In the genomic region with DNA sequence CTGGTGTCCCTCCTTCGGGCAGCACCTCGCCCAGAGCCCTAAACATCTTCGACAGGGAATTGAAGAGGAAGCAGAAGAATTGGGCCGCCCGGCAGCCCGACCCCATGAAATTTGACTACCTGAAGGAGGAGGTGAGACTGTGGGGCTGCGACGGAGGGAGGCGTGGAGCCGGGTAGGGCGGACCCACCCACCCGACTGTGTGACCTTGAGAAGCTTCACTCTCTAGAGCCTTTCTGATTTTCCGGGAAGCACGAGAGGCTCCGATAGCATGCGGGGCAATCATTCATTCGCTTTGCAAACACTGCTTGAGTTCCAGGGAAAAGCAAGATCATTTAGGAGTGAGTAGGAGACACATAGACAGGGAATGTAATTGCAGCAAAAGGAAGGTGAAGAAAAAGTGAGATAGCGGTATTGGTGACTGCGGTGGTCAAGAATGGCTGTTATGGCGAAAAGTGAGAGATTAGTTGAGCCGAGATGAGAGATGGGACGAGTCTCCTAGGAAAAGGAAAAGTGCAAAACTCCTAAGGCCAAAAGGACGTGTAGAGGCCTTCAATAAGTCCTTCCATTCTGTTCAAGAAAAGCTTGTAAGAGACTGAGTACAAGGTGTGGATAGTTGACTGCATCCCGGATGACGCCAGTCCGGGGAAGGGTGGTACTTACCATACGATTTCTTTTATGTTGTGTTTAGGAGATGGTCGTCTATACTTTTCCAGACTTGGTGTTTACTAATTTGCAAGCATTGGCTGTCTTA, we compare ENCODE assay signal across 8 mouse cellular contexts. TPM values are rescaled to one million over a fixed set of nuclear protein-coding genes. Genes with fewer than 3 reads are reported as not detected.
DNase-seq lines count a peak whose midpoint lies in the region; ATAC-seq and TF ChIP-seq lines count a peak whose summit lies in the region.

No protein-coding gene starts in this region.

- H3K79me2 ChIP-seq in liver, adult 2 months (ENCODE audit: control insufficient read depth, insufficient read depth, low read length): peaks cover 7% of the 10 kb centered on the region; the same call in 1 of the 2 replicates

- ATAC-seq in forebrain, embryonic 14.5 days: peak; percentile 82
- peak; percentile 82 for ATAC-seq in liver, embryonic 11.5 days (replicated peaks; ENCODE audit: low FRiP score)

- intact Hi-C loops in left cerebral cortex, postnatal 25 days (cut with DNase I): loop anchor here (5.0 kb wide), 1 partner anchor 256 kb away; no protein-coding TSS in a partner anchor

- 8% methylated on average over 28 of the region's 28 CpGs for WGBS in liver, adult 2 months
- 6% methylated on average over 28 of the region's 28 CpGs for WGBS in bone marrow, adult 2 months
- WGBS in forebrain, embryonic 14.5 days: 6% methylated on average over 28 of the region's 28 CpGs
- 5% methylated on average over 28 of the region's 28 CpGs for WGBS in liver, embryonic 11.5 days
- 3% methylated on average over 28 of the region's 28 CpGs for WGBS in small intestine, adult 2 months

- no peak for TF ChIP-seq CTCF in liver, adult 2 months (IDR thresholded peaks at IDR 0.05; ENCODE audit: low read depth, low read length)
- no peak for TF ChIP-seq CTCF in bone marrow, adult 2 months (IDR thresholded peaks at IDR 0.05; ENCODE audit: control insufficient read depth, insufficient read depth, low read length)
- TF ChIP-seq CTCF in small intestine, adult 2 months (IDR thresholded peaks at IDR 0.05; ENCODE audit: extremely low read depth, insufficient read length, insufficient replicate concordance, low read depth, low read length): no peak

- H3K27me3 ChIP-seq in liver, adult 2 months (ENCODE audit: control insufficient read depth, insufficient read depth, low read length): no peaks in the 10 kb centered on the region
- H3K27me3 ChIP-seq in forebrain, embryonic 14.5 days (replicated peaks; ENCODE audit: control insufficient read depth, insufficient read depth, low read length): no peaks in the 10 kb centered on the region
- no peaks in the 10 kb centered on the region for H3K27me3 ChIP-seq in liver, embryonic 11.5 days (replicated peaks; ENCODE audit: control insufficient read depth, insufficient read depth, low read length)
- H3K27me3 ChIP-seq in small intestine, adult 2 months (ENCODE audit: control insufficient read depth, insufficient read depth, low read length): no peaks in the 10 kb centered on the region

- peak overlapping the region; percentile 62 for H3K9ac ChIP-seq in liver, adult 2 months (ENCODE audit: low read depth, low read length)
- peak overlapping the region; percentile 85 for H3K9ac ChIP-seq in forebrain, embryonic 14.5 days (ENCODE audit: low read length)
- H3K9ac ChIP-seq in liver, embryonic 11.5 days (ENCODE audit: low read depth, low read length): peak overlapping the region; percentile 92

- no peaks in the 10 kb centered on the region for H3K9me3 ChIP-seq in forebrain, embryonic 14.5 days (replicated peaks; ENCODE audit: control insufficient read depth, low read length)
- H3K9me3 ChIP-seq in liver, embryonic 11.5 days (ENCODE audit: control insufficient read depth, low read length): no peaks in the 10 kb centered on the region

- peak overlapping the region; percentile 53 for H3K4me2 ChIP-seq in forebrain, embryonic 14.5 days (ENCODE audit: low read length)
- peak overlapping the region; percentile 81 for H3K4me2 ChIP-seq in liver, embryonic 11.5 days

- DNase-seq in liver, adult 2 months (ENCODE audit: extremely low read depth, low read depth, low spot score): peak; percentile 26
- DNase-seq in liver: no peak
- peak; percentile 41 for DNase-seq in forebrain, embryonic 14.5 days (ENCODE audit: low spot score)
- DNase-seq in liver, embryonic 11.5 days (ENCODE audit: low spot score): no peak
- DNase-seq in ovary, adult 18-20 months (ENCODE audit: low spot score): no peak
- DNase-seq in left cerebral cortex, postnatal 25 days (ENCODE audit: low spot score in 2 of 2): no peak

- no peak for TF ChIP-seq POLR2A in liver, adult 2 months (IDR thresholded peaks at IDR 0.05; ENCODE audit: extremely low read depth, insufficient read depth, low read length)
- TF ChIP-seq POLR2A in bone marrow, adult 2 months (IDR thresholded peaks at IDR 0.05; ENCODE audit: borderline replicate concordance, control insufficient read depth, low read depth, low read length): no peak
- TF ChIP-seq POLR2A in small intestine, adult 2 months (IDR thresholded peaks at IDR 0.05; ENCODE audit: low read depth, low read length): no peak

- peaks cover 10% of the 10 kb centered on the region; the same call in 1 of the 2 replicates for H3K36me3 ChIP-seq in liver, adult 2 months (ENCODE audit: control insufficient read depth, insufficient read depth, low read length)
- peaks cover 11% of the 10 kb centered on the region for H3K36me3 ChIP-seq in forebrain, embryonic 14.5 days (ENCODE audit: control insufficient read depth, insufficient read depth, low read length)
- H3K36me3 ChIP-seq in liver, embryonic 11.5 days (ENCODE audit: control insufficient read depth, insufficient read depth, low read length): peaks cover 4% of the 10 kb centered on the region
- peaks cover 9% of the 10 kb centered on the region for H3K36me3 ChIP-seq in small intestine, adult 2 months (ENCODE audit: control insufficient read depth, insufficient read depth, low read length)

- peak overlapping the region; percentile 87 for H3K4me3 ChIP-seq in liver, adult 2 months (ENCODE audit: insufficient read depth, low read depth, low read length)
- H3K4me3 ChIP-seq in bone marrow, adult 2 months (replicated peaks; ENCODE audit: control insufficient read depth, low read depth, low read length): peak overlapping the region; percentile 95
- peak overlapping the region; percentile 74 for H3K4me3 ChIP-seq in forebrain, embryonic 14.5 days (ENCODE audit: low read depth, low read length)
- H3K4me3 ChIP-seq in liver, embryonic 11.5 days (ENCODE audit: low read depth, low read length): peak overlapping the region; percentile 96
- peak overlapping the region; percentile 77 for H3K4me3 ChIP-seq in small intestine, adult 2 months (ENCODE audit: low read depth, low read length)

- H3K4me1 ChIP-seq in liver, adult 2 months (ENCODE audit: control insufficient read depth, insufficient read depth, low read length): peaks cover 6% of the 10 kb centered on the region
- H3K4me1 ChIP-seq in bone marrow, adult 2 months (ENCODE audit: control insufficient read depth, insufficient read depth, low read length): peaks cover 1% of the 10 kb centered on the region; the same call in 1 of the 2 replicates
- H3K4me1 ChIP-seq in forebrain, embryonic 14.5 days (ENCODE audit: control insufficient read depth, insufficient read depth, low read length): peaks cover 10% of the 10 kb centered on the region; the same call in 1 of the 2 replicates
- peaks cover 10% of the 10 kb centered on the region for H3K4me1 ChIP-seq in liver, embryonic 11.5 days (replicated peaks; ENCODE audit: control insufficient read depth, insufficient read depth, low read length)
- H3K4me1 ChIP-seq in small intestine, adult 2 months (ENCODE audit: control insufficient read depth, insufficient read depth, insufficient read length, low read length): no peaks in the 10 kb centered on the region

- H3K27ac ChIP-seq in liver, adult 2 months (replicated peaks; ENCODE audit: insufficient read depth, low read depth, low read length): 0 out of 2 replicates have a peak overlapping the region, but pooled peaks have one; percentile 14
- H3K27ac ChIP-seq in bone marrow, adult 2 months (ENCODE audit: control insufficient read depth, insufficient read depth, low read depth, low read length, poor library complexity): peak overlapping the region; percentile 77
- peak overlapping the region; percentile 50; the same call in 1 of the 2 replicates for H3K27ac ChIP-seq in forebrain, embryonic 14.5 days (ENCODE audit: low read depth, low read length)
- peak overlapping the region; percentile 82 for H3K27ac ChIP-seq in liver, embryonic 11.5 days (ENCODE audit: low read depth, low read length)
- H3K27ac ChIP-seq in small intestine, adult 2 months (ENCODE audit: insufficient read depth, low read depth, low read length): peak overlapping the region; percentile 74

RNA-seq across cellular contexts. Expression of a gene that starts 0.5 kb away (rescaled TPM):
- 9.1 and 11.4 TPM in 2 replicates for total RNA-seq in liver, adult 2 months (2014; rRNA removed)
- polyA plus RNA-seq in liver, adult 2 months (2012; rRNA removed): 2.6 and 2.8 TPM in 2 replicates
- polyA plus RNA-seq in bone marrow, adult 2 months (2011; ENCODE audit: insufficient read depth, insufficient read length, low replicate concordance, missing spikeins): 2.2 and 6.5 TPM in 2 replicates
- polyA plus RNA-seq in forebrain, embryonic 14.5 days (2014; fragmentation: Nextera tagmentation; extraction: Ambion mirVana): 41.5 and 47.2 TPM in 2 replicates
- 18.7 and 19.4 TPM in 2 replicates for polyA plus RNA-seq in liver, embryonic 11.5 days (2014; fragmentation: Nextera tagmentation; extraction: Ambion mirVana)
- 1.4 and 1.5 TPM in 2 replicates for polyA plus RNA-seq in small intestine, adult 2 months (2012; rRNA removed)
- 10 to 100 TPM; 49.9 to 52.4 TPM for total RNA-seq in left cerebral cortex, postnatal 25 days (2021)

RNA-seq across cellular contexts. Expression of a gene that starts 0.6 kb away (rescaled TPM):
- 6.1 and 10.6 TPM in 2 replicates for total RNA-seq in liver, adult 2 months (2014; rRNA removed)
- 0.37 and 0.71 TPM in 2 replicates for polyA plus RNA-seq in liver, adult 2 months (2012; rRNA removed)
- polyA plus RNA-seq in bone marrow, adult 2 months (2011; ENCODE audit: insufficient read depth, insufficient read length, low replicate concordance, missing spikeins): 13.2 and 15.5 TPM in 2 replicates
- polyA plus RNA-seq in forebrain, embryonic 14.5 days (2014; fragmentation: Nextera tagmentation; extraction: Ambion mirVana): 10.2 and 13.1 TPM in 2 replicates
- 31.0 and 32.8 TPM in 2 replicates for polyA plus RNA-seq in liver, embryonic 11.5 days (2014; fragmentation: Nextera tagmentation; extraction: Ambion mirVana)
- polyA plus RNA-seq in small intestine, adult 2 months (2012; rRNA removed): 0.09 and 0.27 TPM in 2 replicates
- 10 to 100 TPM; 20.9 to 24.5 TPM for total RNA-seq in left cerebral cortex, postnatal 25 days (2021)

RNA-seq across cellular contexts. Expression of a gene that starts 19.1 kb away (rescaled TPM):
- not detected in 2 replicates for total RNA-seq in liver, adult 2 months (2014; rRNA removed)
- not detected in 2 replicates for polyA plus RNA-seq in liver, adult 2 months (2012; rRNA removed)
- polyA plus RNA-seq in bone marrow, adult 2 months (2011; ENCODE audit: insufficient read depth, insufficient read length, low replicate concordance, missing spikeins): 47.6 TPM in 1 of 2 replicates, not detected in the other
- polyA plus RNA-seq in forebrain, embryonic 14.5 days (2014; fragmentation: Nextera tagmentation; extraction: Ambion mirVana): not detected in 2 replicates
- polyA plus RNA-seq in liver, embryonic 11.5 days (2014; fragmentation: Nextera tagmentation; extraction: Ambion mirVana): not detected in 2 replicates
- not detected in 2 replicates for polyA plus RNA-seq in small intestine, adult 2 months (2012; rRNA removed)
- not detected for total RNA-seq in left cerebral cortex, postnatal 25 days (2021)

Comparison
In these comparisons a context has a peak if more than half of its experiments do, and no peak if none do; other contexts are left out.
1. DNase-seq: peak in liver, adult 2 months (single experiment) and forebrain, embryonic 14.5 days (single experiment); none in liver (single experiment), liver, embryonic 11.5 days (single experiment), ovary, adult 18-20 months (single experiment) and left cerebral cortex, postnatal 25 days (0 of 2).
2. H3K27ac ChIP-seq: peak in every context shown above with its lines; median percentile 82 in liver, embryonic 11.5 days; 77 in bone marrow, adult 2 months; 74 in small intestine, adult 2 months; 50 in forebrain, embryonic 14.5 days; 14 in liver, adult 2 months.
3. Peak in every context shown above with its lines, with median percentiles within 50 percentile points of each other: H3K4me3 ChIP-seq and H3K9ac ChIP-seq.